ENCODE assay signal across 38 mouse cellular contexts in the genomic region with DNA sequence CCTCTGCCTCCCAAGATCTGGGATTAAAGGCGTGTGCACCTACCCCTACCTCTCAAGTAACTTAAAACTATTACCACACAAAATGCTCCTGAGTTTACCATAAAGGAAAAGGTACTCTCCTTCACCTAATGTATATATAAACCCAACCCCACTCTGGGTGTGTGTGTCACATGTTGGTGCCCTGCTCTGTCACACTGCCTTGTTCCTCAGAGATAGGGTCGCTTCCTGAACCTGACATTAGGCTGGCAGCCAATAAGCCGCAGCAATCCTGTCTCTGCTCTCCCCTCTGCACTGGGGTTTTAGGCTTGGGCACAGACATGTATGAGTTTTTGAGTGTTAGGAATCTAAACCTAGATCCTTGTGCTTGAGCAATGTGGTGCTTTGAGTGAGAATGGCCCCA. TPM values are rescaled to one million over a fixed set of nuclear protein-coding genes. Genes with fewer than 3 reads are reported as not detected.
"Had no signal": no experiment of that assay in that cellular context is flagged by ENCODE, and none has a peak within 500 bp of the region (broad histone marks: within the 10 kb centered on the region; RNA-seq: fewer than 3 reads in every experiment).

No protein-coding gene starts in this region.

- H3K27me3 ChIP-seq: heart, embryonic 12.5 days; hindbrain, embryonic 13.5 days; hindbrain, embryonic 15.5 days; kidney, embryonic 15.5 days; limb, embryonic 12.5 days; liver, embryonic 13.5 days had no signal

- H3K4me1 ChIP-seq: heart, embryonic 10.5 days; heart, embryonic 12.5 days; hindbrain, embryonic 15.5 days; kidney, embryonic 15.5 days; limb, embryonic 10.5 days; limb, embryonic 12.5 days had no signal

- ATAC-seq: hindbrain, postnatal 0 days; intestine, embryonic 16.5 days had no signal

- DNase-seq: gastrocnemius, adult 2 months; gastrocnemius, postnatal 10 days; gastrocnemius, postnatal 25 days; heart, adult 18-20 months; heart, postnatal 10 days; heart, postnatal 4 days; kidney, adult 11 months; kidney, adult 2 months; kidney, adult 9 months; kidney, postnatal 14 days; layer of hippocampus, adult 9-11 months; layer of hippocampus, postnatal 36 days; liver; liver, embryonic 13.5 days had no signal

- H3K9ac ChIP-seq: heart, embryonic 12.5 days; hindbrain, embryonic 13.5 days; hindbrain, embryonic 15.5 days; kidney, embryonic 15.5 days; limb, embryonic 12.5 days; liver, embryonic 13.5 days had no signal

- H3K27ac ChIP-seq: gastrocnemius, adult 2 months; heart, embryonic 10.5 days; hindbrain, embryonic 13.5 days; hindbrain, embryonic 15.5 days; hindbrain, postnatal 0 days; kidney, embryonic 15.5 days; kidney, postnatal 0 days; limb, embryonic 10.5 days; limb, embryonic 12.5 days; liver, embryonic 13.5 days had no signal

- H3K4me2 ChIP-seq: heart, embryonic 12.5 days; hindbrain, embryonic 13.5 days; hindbrain, embryonic 15.5 days; kidney, embryonic 15.5 days; limb, embryonic 12.5 days; liver, embryonic 11.5 days; liver, embryonic 13.5 days had no signal

- H3K9me3 ChIP-seq: heart, embryonic 10.5 days; heart, embryonic 12.5 days; hindbrain, embryonic 13.5 days; hindbrain, embryonic 15.5 days; kidney, embryonic 15.5 days; limb, embryonic 10.5 days; limb, embryonic 12.5 days; liver, embryonic 13.5 days had no signal

- H3K4me3 ChIP-seq: gastrocnemius, adult 2 months; heart, embryonic 10.5 days; heart, embryonic 12.5 days; hindbrain, embryonic 13.5 days; hindbrain, embryonic 15.5 days; kidney, embryonic 15.5 days; limb, embryonic 10.5 days; limb, embryonic 12.5 days; liver, embryonic 13.5 days had no signal

RNA-seq across cellular contexts. Expression of gene Gm20671, which starts 48.7 kb away (rescaled TPM):
- total RNA-seq: gastrocnemius, adult 2 months; gastrocnemius, postnatal 10 days; gastrocnemius, postnatal 25 days; gastrocnemius, postnatal 4 days; heart, postnatal 25 days; heart, postnatal 4 days; layer of hippocampus, adult 18-20 months; layer of hippocampus, adult 8-10 months; layer of hippocampus, postnatal 14 days; layer of hippocampus, postnatal 36 days; left cerebral cortex, adult 18-20 months; left cerebral cortex, adult 8-10 months; left cerebral cortex, postnatal 10 days; left cerebral cortex, postnatal 25 days had no signal
- polyA plus RNA-seq: heart, embryonic 10.5 days; heart, embryonic 12.5 days; heart, embryonic 14.5 days; heart, embryonic 16.5 days; hindbrain, embryonic 11.5 days; hindbrain, embryonic 13.5 days; hindbrain, embryonic 15.5 days; hindbrain, postnatal 0 days; intestine, embryonic 14.5 days; intestine, embryonic 16.5 days; kidney, embryonic 15.5 days; kidney, postnatal 0 days; limb, embryonic 10.5 days; limb, embryonic 12.5 days; liver, embryonic 11.5 days; liver, embryonic 13.5 days had no signal
